Mouse (Mus musculus) lung, postnatal 36 days (tissue): ENCODE data around the gene Kctd2.
"Not testable (repeated sequence)": the region's sequence is repeated elsewhere in the genome, so short reads cannot be mapped to it uniquely, and the experiment has no call there.

ENCODE experiments used
- DNase-seq: peaks from one replicate; pipeline ENCODE4 v3.0.0; 2022; ENCODE audit warnings: mixed read lengths

The Kctd2 gene

GRCm38 (mm10) chr11:115439906-115440595 is 20.1 kb downstream of the Kctd2 start, which contains the start of gene Trim80:
Gene Trim80 (plus strand): TSS chr11:115440545.
- no peak for DNase-seq

DNA sequence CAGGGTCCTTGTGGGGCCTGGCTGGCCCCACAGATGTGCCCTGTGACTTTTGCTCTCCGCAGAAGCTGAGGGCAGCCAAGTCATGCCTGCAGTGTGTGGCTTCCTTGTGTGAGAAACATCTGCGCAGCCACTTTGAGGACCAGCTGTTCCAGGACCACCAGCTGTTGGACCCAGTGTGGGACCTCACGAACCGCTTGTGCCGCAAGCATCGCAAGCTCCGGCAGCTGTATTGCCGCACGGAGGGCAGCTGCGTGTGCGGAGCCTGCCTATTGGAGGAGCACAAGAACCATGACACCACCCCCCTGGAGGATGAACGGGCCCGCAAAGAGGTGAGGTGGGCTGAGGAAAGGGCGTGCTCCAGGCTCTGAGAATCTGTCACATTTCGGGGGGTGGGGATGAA is 21.5 kb downstream of the Kctd2 start:
- no peak for DNase-seq

- DNase-seq: no peak
These were observed 27.0 kb downstream of the Kctd2 start for GRCm38 (mm10) chr11:115446906-115447305.

- no peak for DNase-seq
These were observed 27.5 kb downstream of the Kctd2 start for GRCm38 (mm10) chr11:115447321-115447885.

DNA sequence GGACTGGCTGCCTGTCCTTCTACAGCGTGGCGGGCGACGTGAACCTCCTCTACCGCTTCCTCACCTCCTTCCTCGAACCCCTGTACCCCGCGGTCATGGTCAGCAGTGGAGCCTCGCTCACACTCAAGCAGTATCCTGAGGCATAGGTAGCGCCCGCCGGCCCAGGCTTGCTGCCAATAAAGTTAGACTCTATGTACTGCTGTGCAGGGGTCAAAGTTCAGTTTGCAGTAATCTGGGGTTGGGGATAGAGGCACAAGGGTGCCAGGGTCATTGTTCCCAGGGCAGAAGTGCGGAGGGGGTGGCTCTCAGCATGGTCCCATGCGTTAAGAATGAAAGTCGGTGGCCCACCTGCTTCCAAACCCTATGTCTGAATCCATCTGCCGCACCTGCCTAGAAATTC is 28.1 kb downstream of the Kctd2 start:
- no peak for DNase-seq

GRCm38 (mm10) chr11:115448998-115449397 is 29.1 kb downstream of the Kctd2 start:
- DNase-seq: no peak

DNA sequence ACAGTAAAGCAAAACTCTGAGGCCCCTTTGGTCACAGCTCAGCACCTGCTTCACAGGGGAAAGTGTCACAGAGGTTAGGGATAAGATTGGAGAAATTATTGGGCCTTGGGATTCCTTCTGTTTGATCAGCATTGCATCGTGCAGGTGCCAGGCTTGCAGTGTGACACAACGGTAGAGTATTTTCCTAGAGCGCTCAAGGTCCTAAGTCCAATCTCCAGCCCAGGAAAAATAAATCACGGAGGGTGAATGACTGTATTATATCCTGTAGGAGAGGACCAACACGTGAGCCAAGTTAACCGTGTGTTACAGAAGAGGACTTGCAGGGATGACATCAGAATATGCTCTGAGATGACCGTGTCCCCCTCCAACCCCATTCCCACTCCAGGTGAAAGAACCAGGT is 30.2 kb downstream of the Kctd2 start:
- DNase-seq: no peak

DNA sequence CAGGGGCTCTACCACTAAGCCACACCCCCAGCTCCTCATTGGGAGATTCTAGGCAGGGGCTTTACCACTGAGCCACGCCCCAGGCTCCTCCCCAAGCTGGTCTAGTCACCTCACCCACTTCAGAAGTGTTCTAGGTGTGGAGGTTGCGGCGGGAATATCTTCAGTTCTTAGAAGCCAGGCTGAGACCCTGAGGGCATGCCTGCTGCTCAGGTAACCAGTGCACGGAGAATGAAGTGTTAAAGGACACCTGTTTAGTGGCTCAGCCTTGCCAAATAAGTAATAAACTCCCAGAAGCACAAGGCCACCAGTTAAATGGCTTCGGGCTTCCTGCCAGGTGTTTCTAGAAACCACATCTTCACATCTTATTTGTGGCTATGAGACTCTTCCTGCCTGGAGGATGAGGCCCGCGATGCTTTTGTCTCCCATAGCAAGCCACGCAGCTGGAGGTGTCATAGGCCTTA is 31.9 kb downstream of the Kctd2 start:
- DNase-seq: no peak

GRCm38 (mm10) chr11:115452281-115452860 is 32.4 kb downstream of the Kctd2 start:
- no peak for DNase-seq

GRCm38 (mm10) chr11:115453306-115453705 is 33.4 kb downstream of the Kctd2 start:
- DNase-seq: no peak

- DNase-seq: not testable (repeated sequence)
These were observed 34.9 kb downstream of the Kctd2 start for GRCm38 (mm10) chr11:115454822-115455221.

GRCm38 (mm10) chr11:115455619-115456018 is 35.7 kb downstream of the Kctd2 start:
- DNase-seq: no peak

GRCm38 (mm10) chr11:115456182-115456581 is 36.3 kb downstream of the Kctd2 start:
- DNase-seq: no peak

DNA sequence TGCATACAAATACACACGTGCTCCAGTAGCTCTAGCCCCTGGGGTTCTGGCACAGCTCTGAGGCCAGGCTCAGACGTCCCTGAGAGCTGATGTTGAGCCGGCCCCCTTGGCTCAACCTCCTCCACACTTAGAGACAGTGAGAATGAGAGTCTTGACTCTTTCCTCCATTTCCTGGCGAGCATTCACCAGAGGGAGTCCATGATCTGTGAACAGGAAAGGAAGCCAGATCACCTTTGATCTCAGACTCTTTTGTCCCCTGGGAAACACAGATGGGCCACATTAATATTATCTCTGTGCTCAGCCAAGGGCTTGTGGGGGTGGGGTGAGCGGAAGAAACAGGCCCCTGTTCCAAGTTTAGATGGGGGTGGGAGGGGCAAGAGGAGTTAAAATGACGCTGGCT is 37.5 kb downstream of the Kctd2 start:
- no peak for DNase-seq

DNA sequence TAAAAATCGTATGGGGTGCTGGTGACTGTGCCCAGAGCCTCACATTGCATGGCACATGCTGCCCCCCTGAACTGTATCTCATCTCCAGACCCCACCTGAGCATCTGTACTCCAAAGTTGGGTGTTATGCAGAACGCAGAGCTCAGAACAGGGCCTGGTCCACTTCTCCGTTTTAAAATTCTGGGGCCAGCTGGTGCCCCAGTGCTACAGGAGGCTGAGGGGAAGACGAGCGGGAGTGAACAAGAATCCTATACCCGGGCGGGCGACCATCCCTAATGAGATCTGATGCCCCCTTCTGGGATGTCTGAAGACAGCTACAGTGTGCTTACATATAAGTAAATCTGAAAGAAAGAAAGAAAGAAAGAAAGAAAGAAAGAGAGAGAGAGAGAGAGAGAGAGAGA is 41.0 kb downstream of the Kctd2 start:
- DNase-seq: no peak

- DNase-seq: no peak
These were observed 41.9 kb downstream of the Kctd2 start for GRCm38 (mm10) chr11:115461846-115462242.

DNA sequence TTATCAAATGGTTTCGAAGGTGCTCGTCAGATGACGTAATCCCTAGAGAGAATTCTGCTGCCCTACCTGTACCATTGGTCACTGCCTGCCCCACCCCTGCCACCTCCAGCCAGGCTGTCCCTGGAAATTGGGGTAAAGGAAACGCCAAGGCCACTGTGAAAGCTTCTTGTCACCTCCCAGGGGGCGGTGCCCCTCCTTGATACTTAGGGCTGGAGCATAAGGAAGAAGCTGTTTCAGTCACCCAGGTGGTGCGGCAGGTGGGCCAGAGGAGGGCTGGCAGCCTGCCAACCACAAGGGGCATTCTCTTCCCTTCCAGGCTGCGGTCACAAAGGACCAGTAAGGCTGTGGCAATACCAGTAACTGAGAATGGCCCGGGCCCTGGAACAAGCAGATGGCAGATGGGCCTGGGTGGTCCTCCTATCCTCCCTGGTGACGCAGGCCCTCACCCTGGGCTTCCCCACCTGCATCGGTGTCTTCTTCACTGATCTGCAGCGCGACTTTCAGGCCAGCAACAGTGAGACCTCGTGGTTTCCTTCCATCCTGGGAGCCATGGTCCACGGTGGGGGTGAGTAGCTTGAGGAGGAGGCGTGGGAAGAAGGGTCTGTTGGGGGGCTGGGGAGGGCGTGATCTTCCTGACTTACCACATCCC is 42.4 kb downstream of the Kctd2 start, which contains the start of gene Slc16a5:
Gene Slc16a5 (plus strand): TSS at position 232 of the 649 bp plus-strand sequence.
- DNase-seq: peak; percentile 39

DNA sequence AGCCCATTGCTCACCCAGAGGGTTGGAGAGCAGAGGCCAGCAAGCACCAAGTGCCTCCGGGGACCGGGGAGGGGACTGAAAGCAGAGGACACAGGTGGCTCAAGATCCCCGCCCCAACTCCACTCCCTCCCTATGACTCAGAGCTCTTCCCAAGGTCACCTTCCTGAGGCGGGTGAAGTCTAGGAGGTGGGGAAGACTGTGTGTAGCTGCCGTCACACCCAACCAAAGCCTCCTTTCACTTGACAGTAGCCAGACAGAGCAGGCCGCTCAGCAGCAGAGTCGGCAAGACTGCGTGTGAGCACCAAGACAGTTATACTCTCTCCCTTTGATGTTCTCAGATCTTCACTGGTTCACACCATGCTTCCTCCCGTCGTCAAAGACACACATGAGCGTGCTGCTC is 43.5 kb downstream of the Kctd2 start:
- DNase-seq: no peak

DNA sequence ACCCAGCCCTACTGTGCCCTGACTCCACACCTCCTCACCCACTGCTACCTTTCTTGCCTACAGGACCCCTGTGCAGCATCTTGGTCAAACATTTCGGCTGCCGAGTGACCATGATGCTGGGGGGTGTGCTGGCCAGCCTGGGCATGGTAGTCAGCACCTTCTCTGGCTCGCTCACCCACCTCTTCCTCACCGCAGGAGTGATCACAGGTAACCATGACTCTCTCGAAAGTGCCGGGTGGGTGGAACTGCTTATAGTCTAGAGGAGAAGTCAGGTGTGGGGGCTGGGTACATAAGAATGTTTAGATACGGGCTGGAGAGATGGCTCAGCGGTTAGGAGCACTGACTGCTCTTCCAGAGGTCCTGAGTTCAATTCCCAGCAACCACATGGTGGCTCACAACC is 44.9 kb downstream of the Kctd2 start:
- DNase-seq: no peak

GRCm38 (mm10) chr11:115467217-115467618 is 47.3 kb downstream of the Kctd2 start:
- no peak for DNase-seq

DNA sequence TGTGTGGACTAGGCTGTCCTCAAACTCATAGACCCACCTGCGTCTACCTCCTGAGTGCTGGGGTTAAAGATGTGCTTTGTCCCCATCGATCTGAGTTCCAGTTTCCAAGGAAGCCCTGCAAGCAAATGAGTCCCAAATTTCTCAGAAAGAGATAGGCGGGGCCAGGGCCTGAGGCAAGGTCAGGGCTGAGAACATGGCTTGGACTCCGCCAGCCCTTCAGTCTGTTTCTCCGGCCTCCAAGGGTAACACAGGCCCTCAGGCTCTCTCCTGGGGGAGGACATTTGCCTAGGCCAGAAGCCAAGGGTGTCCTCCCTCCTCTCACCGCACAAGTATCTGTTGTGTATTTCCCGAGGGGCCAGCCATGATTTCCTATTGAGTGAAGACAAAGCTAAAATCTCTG is 52.3 kb downstream of the Kctd2 start:
- DNase-seq: no peak

- DNase-seq: peak; percentile 99
These were observed 53.8 kb downstream of the Kctd2 start for GRCm38 (mm10) chr11:115473626-115474275.
